Mouse (Mus musculus) retina, postnatal 1 day (tissue): ENCODE results near the gene Rapgef5.
A peak's percentile ranks its signal among the peaks of the same experiment; 100 is the strongest.

Experiments
- DNase-seq: peaks from one replicate; pipeline ENCODE4 v3.0.0-alpha.2; 2012

Rapgef5 gene

GRCm38 (mm10) chr12:117531106-117531505, 14.8 kb downstream of the Rapgef5 start:
- DNase-seq = no peak

- peak; percentile 66 for DNase-seq
Measured at GRCm38 (mm10) chr12:117533176-117534086, 17.2 kb downstream of the Rapgef5 start.

DNA sequence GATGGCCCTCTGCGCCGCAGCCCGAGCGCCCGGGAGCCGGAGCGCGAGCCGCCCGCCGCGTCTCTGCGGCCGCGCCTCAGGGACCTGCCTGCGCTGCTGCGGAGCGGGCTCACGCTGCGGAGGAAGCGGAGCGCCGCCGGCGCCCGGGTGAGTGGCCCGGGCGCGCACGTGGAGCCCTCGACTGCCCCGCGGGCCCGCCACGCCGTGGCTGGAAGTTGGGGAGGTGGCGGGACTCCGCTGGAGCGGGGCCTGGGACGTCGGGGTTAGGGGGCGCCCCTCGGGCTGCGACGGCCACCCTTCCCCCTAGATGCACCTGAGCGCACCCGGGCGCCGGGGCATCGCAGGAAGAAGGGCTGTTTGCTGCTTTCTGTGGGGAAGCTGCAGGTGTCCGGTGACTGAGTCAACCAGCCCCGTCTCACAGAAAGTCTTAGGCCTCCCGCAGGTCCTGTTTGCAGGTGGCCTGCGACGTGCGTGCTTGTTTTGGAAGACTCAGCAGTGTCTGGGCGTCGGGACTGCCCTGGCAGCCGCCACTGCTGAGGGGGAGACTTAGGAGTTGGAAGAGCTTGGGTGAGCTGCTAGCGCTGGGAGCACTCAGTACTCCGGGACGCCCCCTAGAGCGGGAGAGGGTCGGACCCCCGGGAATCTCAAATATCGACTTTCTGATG, 17.9 kb downstream of the Rapgef5 start:
- DNase-seq = peak; percentile 44

- no peak for DNase-seq
Measured at GRCm38 (mm10) chr12:117540352-117540751, 24.1 kb downstream of the Rapgef5 start.

- DNase-seq = no peak
Measured at GRCm38 (mm10) chr12:117545277-117545676, 29.0 kb downstream of the Rapgef5 start.

DNA sequence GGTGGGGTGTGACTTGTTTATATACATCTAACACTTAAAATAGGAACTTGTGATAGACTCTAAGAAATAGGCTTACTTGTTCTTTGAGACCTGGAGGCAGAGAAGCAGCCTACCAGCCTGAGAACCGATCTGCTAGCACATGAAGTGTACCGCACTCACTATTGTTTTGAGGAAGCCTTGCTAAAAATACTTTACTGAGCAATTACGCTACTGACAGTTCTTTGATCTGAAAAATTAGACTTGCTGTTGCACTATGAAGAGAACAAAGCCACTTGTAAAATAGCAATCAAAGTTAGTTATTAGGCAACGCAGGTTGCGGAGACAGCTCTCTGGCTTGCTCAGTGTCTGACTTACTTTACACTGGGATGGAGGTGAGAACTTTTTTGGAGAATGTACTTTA, 37.1 kb downstream of the Rapgef5 start:
- no peak for DNase-seq

GRCm38 (mm10) chr12:117554612-117555063, 38.4 kb downstream of the Rapgef5 start:
- DNase-seq = no peak

DNA sequence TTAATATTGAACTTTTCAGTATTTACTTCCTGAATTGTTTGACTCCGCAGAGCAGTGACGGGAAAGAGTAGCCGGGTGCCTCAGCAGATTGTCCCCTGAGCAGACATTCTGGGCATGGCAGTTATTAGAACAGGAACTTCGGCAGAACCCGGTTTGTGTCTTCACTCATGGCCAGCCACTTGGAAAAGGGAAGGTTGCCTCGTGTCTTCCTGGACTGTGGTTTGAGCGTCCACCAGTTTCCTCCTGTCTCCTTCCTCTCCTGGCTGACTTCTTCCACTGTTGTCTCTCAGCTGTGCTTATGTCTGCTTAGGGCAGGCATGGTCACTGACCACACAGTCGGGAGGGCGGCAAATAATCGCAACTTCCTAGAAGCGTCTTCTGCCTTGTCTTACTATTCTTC, 44.2 kb downstream of the Rapgef5 start:
- no peak for DNase-seq

DNA sequence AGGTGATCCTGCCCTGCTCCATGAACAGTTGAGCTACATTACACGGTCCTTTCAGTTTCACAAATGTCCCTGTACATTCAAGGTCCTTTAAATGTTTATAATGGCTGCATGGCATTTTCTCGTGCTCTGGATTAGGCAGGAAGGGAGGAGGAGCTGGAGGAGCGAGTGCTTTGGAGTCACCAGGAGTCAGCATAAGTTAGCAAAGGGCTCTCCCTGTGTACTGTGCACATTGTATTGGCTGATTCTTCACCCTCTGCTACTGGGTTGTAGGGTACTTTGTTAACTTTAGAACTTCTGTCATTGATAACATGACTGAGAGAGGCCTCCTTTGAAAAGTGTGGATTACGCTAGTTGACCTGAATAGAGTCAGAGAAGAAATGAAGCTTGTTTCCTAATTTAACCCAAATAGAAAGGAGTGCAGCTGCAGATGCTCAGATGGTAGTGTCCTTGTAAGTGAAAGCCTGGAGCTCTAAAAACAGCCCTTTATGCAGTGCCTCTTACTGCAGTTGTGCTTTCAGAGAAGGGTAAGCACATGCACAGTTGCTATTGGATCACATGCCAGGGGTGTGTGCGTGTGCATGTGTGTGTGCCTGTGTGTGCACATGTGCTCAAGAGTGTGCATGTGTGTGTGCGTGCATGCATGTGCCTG, 45.3 kb downstream of the Rapgef5 start:
- no peak for DNase-seq

GRCm38 (mm10) chr12:117562085-117562484, 45.8 kb downstream of the Rapgef5 start:
- DNase-seq = no peak

GRCm38 (mm10) chr12:117563859-117564258, 47.6 kb downstream of the Rapgef5 start:
- no peak for DNase-seq

DNA sequence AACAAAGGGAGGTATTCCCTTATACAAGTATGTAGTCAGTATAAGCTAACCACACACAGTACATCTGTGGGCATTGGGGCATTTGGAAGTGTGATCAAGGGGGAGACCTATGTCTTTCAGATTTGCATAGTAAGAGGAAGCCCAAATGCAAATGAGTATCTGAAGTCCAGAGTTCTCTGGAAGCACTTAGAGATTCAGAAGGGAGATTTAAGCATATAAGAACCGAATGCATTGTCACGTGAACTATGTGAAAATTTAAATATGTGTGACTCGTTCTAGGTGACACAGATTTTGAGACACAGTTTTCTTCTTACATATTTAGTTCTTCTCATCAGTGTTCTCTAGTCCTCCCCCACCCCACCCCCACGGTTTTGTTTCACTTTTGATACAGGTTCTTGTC, 50.0 kb downstream of the Rapgef5 start:
- DNase-seq = no peak

DNA sequence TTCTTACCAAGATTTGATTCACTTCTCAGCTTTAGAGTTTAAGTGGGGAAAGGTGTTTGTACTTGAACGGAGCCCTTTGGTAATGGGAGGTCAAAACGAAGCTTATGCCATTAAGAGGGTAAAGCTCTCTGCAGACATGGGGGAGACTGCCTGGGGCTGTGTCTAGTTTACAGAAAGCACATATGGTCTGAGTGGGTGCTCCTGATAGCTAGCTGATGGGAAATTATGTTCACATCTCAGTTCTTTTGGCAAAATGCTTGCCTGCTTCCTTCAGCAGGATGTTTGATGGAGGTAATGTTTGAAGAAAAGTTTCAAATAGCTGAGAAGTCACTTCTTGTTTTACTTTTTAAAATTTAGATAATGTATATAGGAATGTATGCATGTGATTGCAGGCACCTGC, 53.4 kb downstream of the Rapgef5 start:
- DNase-seq = no peak

DNA sequence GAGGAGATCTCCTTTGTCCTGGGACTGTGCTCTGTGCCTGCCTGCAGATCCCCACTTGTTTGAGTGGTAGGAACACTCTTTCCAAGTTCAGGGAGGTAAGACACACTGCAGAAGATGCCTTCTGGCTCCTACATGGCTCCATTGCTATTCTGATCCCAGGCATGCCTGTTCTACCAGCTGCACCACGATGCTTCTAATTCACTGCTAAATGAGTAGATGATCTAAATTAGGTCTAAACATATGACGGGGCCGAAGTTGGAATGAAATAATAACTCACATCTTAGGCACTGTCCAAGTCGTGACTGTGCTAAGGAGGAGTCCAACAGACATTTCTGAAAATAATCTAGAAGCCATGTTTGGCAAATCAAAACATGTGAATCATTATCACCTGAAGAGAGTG, 68.0 kb downstream of the Rapgef5 start:
- DNase-seq = no peak

DNA sequence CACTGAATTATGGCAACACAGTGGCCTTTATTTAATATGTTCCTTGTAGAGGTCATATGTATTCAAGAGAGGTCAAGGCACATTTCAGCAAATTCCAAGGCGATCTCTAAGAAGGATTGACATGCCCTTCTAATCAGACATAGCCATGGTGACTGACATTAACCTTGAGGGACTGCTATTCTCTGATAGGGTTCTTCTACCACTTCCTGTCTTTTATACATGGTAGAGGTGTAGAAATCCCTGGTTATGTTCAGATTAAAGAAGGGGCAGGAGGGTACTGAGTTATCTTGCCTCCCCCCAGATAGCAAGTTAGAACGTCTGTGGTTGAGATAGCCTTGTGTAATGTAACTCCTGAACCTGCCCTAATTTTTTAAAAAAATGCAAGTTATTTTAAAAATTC, 69.1 kb downstream of the Rapgef5 start:
- no peak for DNase-seq

- peak; percentile 64 for DNase-seq
Measured at GRCm38 (mm10) chr12:117586124-117586523, 69.8 kb downstream of the Rapgef5 start.

- DNase-seq = no peak
Measured at GRCm38 (mm10) chr12:117589186-117589585, 72.9 kb downstream of the Rapgef5 start.

- peak; percentile 5 for DNase-seq
Measured at GRCm38 (mm10) chr12:117592019-117592418, 75.7 kb downstream of the Rapgef5 start.

DNA sequence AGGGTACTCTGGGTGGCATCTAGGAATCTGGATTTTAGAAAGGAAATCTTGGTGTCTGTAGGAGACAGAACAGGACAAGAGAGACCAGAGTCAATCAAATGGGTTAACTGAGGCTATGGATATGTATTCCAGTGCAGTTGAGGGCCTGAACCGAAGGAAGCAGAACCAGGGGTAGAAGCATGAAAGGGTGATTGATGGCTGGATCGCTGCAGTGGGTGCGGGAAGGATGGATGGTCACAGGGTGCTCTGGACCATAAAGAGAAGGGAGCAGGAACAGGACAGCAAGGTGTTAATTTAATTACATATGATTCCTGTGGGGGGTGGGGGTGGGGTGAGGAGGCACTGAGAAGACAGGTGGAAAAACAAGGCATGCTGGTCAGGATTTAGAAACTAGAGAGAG, 76.3 kb downstream of the Rapgef5 start:
- no peak for DNase-seq

- peak; percentile 23 for DNase-seq
Measured at GRCm38 (mm10) chr12:117595179-117595578, 78.9 kb downstream of the Rapgef5 start.

DNA sequence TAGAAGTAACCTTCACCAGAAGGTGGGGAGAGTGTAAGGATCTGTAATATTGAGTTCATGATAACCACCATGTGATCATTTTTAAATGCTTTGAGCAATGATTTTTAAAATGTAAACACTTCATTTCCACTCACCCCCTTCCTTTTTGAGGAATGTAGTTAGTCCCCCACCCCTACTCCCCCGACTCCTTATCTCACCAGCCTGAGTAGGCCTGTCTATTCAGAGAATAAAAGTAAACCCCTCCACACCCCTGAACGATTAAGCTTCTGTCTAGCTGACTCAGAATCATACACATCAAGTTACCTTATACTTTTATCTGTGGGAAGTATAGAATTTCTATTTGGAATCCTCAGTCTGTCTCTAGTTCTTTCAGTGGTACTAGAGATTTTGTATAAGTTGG, 81.9 kb downstream of the Rapgef5 start:
- DNase-seq = no peak

DNA sequence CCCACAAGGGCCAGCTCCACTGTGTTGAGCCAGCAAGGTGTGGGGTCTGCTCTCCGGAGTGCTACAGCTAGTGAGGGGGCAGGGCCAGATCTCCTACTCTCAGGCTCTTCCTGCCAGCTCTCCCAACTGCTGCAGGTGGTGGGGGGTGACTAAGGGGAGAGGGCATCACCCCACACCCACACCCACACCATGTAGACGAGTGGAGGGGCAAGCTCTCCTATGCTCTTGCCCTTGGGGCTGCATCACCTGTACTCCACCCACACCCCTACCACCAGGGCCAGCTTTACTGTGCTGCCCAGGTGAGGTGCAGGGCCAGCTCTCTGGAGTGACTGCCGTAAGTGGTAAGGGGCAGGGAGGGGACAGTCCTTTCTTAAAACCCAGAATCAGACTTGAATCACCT, 89.7 kb downstream of the Rapgef5 start:
- DNase-seq = no peak

- DNase-seq = no peak
Measured at GRCm38 (mm10) chr12:117612715-117613114, 96.4 kb downstream of the Rapgef5 start.
